Mouse (Mus musculus) adrenal gland, postnatal 4 days (tissue): Measurements from ENCODE around the gene Taok1. TPM values are rescaled to one million over a fixed set of nuclear protein-coding genes. Genes with fewer than 3 reads are reported as not detected.
"Not testable (repeated sequence)": the region's sequence is repeated elsewhere in the genome, so short reads cannot be mapped to it uniquely, and the experiment has no call there.

Experiments used
- DNase-seq, 2 experiments: peaks; one replicate each; pipeline ENCODE4 v3.0.0; 2021 to 2022; ENCODE audit warnings: low spot score in 2 of 2, mixed read lengths in 2 of 2
- total RNA-seq, 2 experiments: library from RNA; stranded (reverse); gene quantifications; 2 replicates each; pipeline ENCODE4 v1.2.3; 2021

The Taok1 gene
- total RNA-seq, 2 experiments from 2014 or later = 56.7 to 59.7 TPM

- no peak for DNase-seq
These were observed 16.8 kb downstream of the Taok1 start for GRCm38 (mm10) chr11:77590801-77591200.

- no peak for DNase-seq
These were observed 22.4 kb downstream of the Taok1 start for GRCm38 (mm10) chr11:77585201-77585600.

GRCm38 (mm10) chr11:77545261-77545660 lies 62.4 kb downstream of the Taok1 start:
- DNase-seq = no peak

- DNase-seq = no peak
These were observed 75.3 kb downstream of the Taok1 start for GRCm38 (mm10) chr11:77532202-77532846.

GRCm38 (mm10) chr11:77530862-77531261 lies 76.8 kb downstream of the Taok1 start:
- DNase-seq = no peak

GRCm38 (mm10) chr11:77529644-77530043 lies 78.0 kb downstream of the Taok1 start:
- no peak for DNase-seq

- DNase-seq = not testable (repeated sequence)
These were observed 79.2 kb downstream of the Taok1 start for GRCm38 (mm10) chr11:77528420-77528819.

GRCm38 (mm10) chr11:77525804-77526486 lies 81.7 kb downstream of the Taok1 start:
- no peak for DNase-seq

- no peak for DNase-seq
These were observed 86.8 kb downstream of the Taok1 start for GRCm38 (mm10) chr11:77520601-77521529.

GRCm38 (mm10) chr11:77519043-77519442 lies 88.6 kb downstream of the Taok1 start, which contains the start of gene Gm10392:
Gene Gm10392 (minus strand): TSS chr11:77519198.
- DNase-seq = no peak

GRCm38 (mm10) chr11:77518051-77518798 lies 89.4 kb downstream of the Taok1 start:
- no peak for DNase-seq

- DNase-seq = no peak
These were observed 90.8 kb downstream of the Taok1 start for GRCm38 (mm10) chr11:77516553-77517425.

GRCm38 (mm10) chr11:77515637-77516552 lies 91.7 kb downstream of the Taok1 start, which contains the start of gene Trp53i13:
Gene Trp53i13 (minus strand): TSS chr11:77515980.
- DNase-seq = no peak

GRCm38 (mm10) chr11:77514832-77515636 lies 92.6 kb downstream of the Taok1 start, which contains the start of gene Abhd15:
Gene Abhd15 (plus strand): TSS chr11:77515121.
- DNase-seq = peak; percentile 67 to 77

GRCm38 (mm10) chr11:77514281-77514831 lies 93.3 kb downstream of the Taok1 start:
- DNase-seq = no peak

- DNase-seq = no peak
These were observed 93.8 kb downstream of the Taok1 start for GRCm38 (mm10) chr11:77513811-77514170.
